Mouse (Mus musculus) megakaryocyte, embryonic 14.5 days (primary cell): ENCODE measurements around the gene RPS10-NUDT3.

Experiments
- FLI1 ChIP-seq: IDR thresholded peaks from 2 replicates; pipeline ENCODE4 v1.6.1; 2012; ENCODE audit warnings: low read length, inconsistent platforms, mixed read lengths
- GATA1 ChIP-seq: IDR thresholded peaks from 3 replicates; pipeline ENCODE4 v1.6.1; 2012; ENCODE audit warnings: mixed read lengths, low read length, inconsistent platforms, borderline replicate concordance

GRCm38 (mm10) chr17:27583185-27583894 is 51.7 kb downstream of the RPS10-NUDT3 start:
- no peak; the same call in 2 of the 3 replicates for TF ChIP-seq GATA1
- no peak for TF ChIP-seq FLI1
